Mouse (Mus musculus) intestine, embryonic 16.5 days (tissue): ENCODE results near the gene Irs3. TPM values are rescaled to one million over a fixed set of nuclear protein-coding genes. Genes with fewer than 3 reads are reported as not detected.
A peak's percentile ranks its signal among the peaks of the same experiment; 100 is the strongest.

Experiments
- ATAC-seq: fragments of 200-750 bp; cut with Nextera tagmentation; 2 replicates; pipeline ENCODE4 v1.8.0; 2017; ENCODE audit warnings: moderate TSS enrichment, moderate library complexity
- H3K27ac ChIP-seq: fragments of 300-500 bp; sonication (generic); 2 replicates; pipeline ENCODE4 v1.5.1; 2014; ENCODE audit warnings: mild to moderate bottlenecking, low read length
- H3K27me3 ChIP-seq: fragments of 300-500 bp; sonication (generic); replicated peaks from 2 replicates; pipeline ENCODE4 v1.6.1; 2014; ENCODE audit warnings: low read length, control low read depth, mixed read lengths; ENCODE audit not compliant: control insufficient read depth, insufficient read depth
- H3K36me3 ChIP-seq: fragments of 300-500 bp; sonication (generic); 2 replicates; pipeline ENCODE4 v1.6.1; 2014; ENCODE audit warnings: low read length, control low read depth; ENCODE audit not compliant: control insufficient read depth, insufficient read depth
- H3K4me1 ChIP-seq: fragments of 300-500 bp; sonication (generic); 2 replicates; pipeline ENCODE4 v1.6.1; 2014; ENCODE audit warnings: low read length, control low read depth, mixed read lengths; ENCODE audit not compliant: control insufficient read depth, insufficient read depth
- H3K4me2 ChIP-seq: fragments of 300-500 bp; sonication (generic); 2 replicates; pipeline ENCODE4 v1.6.1; 2014; ENCODE audit warnings: low read depth, low read length, control low read depth
- H3K4me3 ChIP-seq: fragments of 300-500 bp; sonication (generic); 2 replicates; pipeline ENCODE4 v1.5.1; 2014; ENCODE audit warnings: mild to moderate bottlenecking, low read length
- H3K9ac ChIP-seq: fragments of 300-500 bp; sonication (generic); 2 replicates; pipeline ENCODE4 v1.6.1; 2014; ENCODE audit warnings: low read depth, low read length
- H3K9me3 ChIP-seq: fragments of 300-500 bp; sonication (generic); 2 replicates; pipeline ENCODE4 v1.6.1; 2016; ENCODE audit warnings: low read length, control low read depth; ENCODE audit not compliant: control insufficient read depth
- WGBS: fragments of 180-500 bp; shearing (Covaris S2); extraction: QIAGEN DNeasy Blood & Tissue Kit; methylation state at CpG from one replicate; pipeline ENCODE4 v1.1.7; 2014; 5-methylcytosine and 5-hydroxymethylcytosine counted together
- polyA plus RNA-seq: library from polyadenylated mRNA; unstranded; fragments of >200 nt; fragmentation: Nextera tagmentation; extraction: Ambion mirVana; gene quantifications from 2 replicates; pipeline ENCODE4 v1.2.1, GENCODE M21; 2015

The Irs3 gene
- polyA plus RNA-seq, 1 experiment from 2014 or later, result 0.27 TPM

DNA sequence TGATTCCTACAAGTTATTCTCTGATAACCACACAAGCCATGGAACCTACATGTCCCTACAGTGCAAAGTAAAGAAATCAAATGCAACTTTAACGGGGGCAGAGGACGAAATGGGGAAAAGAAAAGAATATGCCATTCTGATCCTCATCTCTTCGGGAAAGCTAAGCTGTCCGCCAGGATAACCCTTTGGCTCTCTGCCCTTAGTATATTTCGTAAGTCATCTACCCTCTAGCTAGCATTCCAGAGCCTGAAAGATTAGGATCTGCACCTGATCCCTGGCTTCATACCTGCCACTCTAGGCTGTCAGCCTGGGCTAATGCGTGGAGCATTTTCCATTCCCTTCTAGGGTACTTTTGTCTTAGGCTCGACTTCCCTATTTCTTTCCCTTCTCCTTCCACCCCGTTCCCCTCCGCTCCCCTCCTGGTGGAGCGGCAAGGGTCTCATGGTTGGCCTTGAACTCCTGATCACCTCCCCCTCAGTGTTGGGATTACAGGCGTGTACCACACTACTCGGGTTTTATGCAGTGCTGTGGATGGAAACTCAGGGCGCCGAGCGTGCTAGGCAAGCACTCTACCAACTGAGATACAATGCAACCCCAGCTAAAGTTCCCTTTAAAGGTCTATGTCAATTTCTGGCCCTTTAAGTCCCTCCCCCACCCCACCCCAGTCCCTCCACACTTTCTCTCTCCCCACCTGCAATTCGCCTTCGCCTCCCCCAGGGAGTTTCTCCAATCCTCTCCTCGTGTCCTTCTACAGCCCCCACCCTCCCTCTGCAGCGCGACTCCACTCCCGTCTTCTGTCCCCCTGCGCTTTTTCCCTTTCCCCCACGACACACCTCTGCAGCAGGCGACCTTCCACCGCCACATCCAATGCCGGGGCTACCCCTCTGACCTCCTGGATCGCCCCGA, 38.1 kb upstream of the Irs3 start:
- H3K27ac ChIP-seq, result peak overlapping the region; percentile 45
- peak overlapping the region; percentile 82 for H3K9ac ChIP-seq
- ATAC-seq, result peak; percentile 5
- no peaks in the 10 kb centered on the region for H3K9me3 ChIP-seq
- WGBS, result 9% methylated on average over 28 of the region's 28 CpGs
- no peaks in the 10 kb centered on the region for H3K27me3 ChIP-seq
- peak overlapping the region; percentile 79 for H3K4me3 ChIP-seq
- H3K36me3 ChIP-seq, result no peaks in the 10 kb centered on the region
- peak overlapping the region; percentile 85 for H3K4me2 ChIP-seq
- peaks cover 16% of the 10 kb centered on the region for H3K4me1 ChIP-seq

DNA sequence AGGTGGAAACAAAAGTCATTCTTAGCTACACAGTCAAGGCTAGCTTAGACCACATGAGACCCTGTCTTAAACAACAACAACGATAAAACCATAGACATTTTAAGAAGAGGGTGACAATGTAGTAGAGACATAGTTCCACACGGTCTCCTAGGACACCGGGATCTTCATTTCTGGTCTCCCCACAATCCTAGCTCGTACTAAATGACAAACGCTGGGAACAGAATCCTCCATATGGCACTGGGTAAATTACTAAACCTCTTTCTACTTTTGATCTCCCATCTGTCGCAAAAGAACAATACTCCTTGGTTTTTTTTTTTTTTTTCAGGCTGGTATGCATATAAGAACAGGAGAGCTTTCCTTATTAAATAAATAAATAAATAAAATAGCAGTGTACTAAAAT, 37.0 kb upstream of the Irs3 start:
- ATAC-seq, result no peak
- WGBS, result 86% methylated on average over 6 of the region's 6 CpGs
- H3K9me3 ChIP-seq, result no peaks in the 10 kb centered on the region
- no peaks in the 10 kb centered on the region for H3K27me3 ChIP-seq
- H3K4me1 ChIP-seq, result peaks cover 16% of the 10 kb centered on the region
- H3K9ac ChIP-seq, result no peak overlapping the region; the same call in 1 of the 2 replicates
- H3K4me2 ChIP-seq, result no peak overlapping the region
- H3K4me3 ChIP-seq, result no peak overlapping the region
- no peaks in the 10 kb centered on the region for H3K36me3 ChIP-seq
- H3K27ac ChIP-seq, result no peak overlapping the region

DNA sequence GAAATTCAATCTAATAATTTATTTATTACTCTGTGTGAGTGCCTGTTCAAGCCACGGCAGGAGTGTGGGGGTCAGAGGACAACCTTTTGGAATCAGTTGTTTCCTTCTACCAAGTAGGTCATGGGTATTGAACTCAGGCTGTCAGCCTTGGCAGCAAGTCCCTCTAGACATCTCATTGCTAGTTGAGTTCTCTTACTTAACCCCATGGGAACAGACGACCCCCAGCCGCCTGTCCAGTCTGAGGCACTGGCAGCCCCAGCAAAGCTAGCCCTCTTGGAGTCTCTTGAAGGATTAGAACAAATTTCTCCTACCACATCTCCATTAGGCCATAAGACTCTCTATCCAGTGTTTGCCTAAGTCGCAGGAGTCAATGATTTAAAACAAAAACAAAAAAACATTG, 34.2 kb upstream of the Irs3 start:
- 81% methylated on average over 4 of the region's 4 CpGs for WGBS
- no peak for ATAC-seq
- H3K9ac ChIP-seq, result no peak overlapping the region
- no peaks in the 10 kb centered on the region for H3K36me3 ChIP-seq
- H3K9me3 ChIP-seq, result no peaks in the 10 kb centered on the region
- H3K4me2 ChIP-seq, result no peak overlapping the region
- peaks cover 14% of the 10 kb centered on the region for H3K4me1 ChIP-seq
- no peak overlapping the region for H3K27ac ChIP-seq
- no peak overlapping the region for H3K4me3 ChIP-seq
- no peaks in the 10 kb centered on the region for H3K27me3 ChIP-seq

DNA sequence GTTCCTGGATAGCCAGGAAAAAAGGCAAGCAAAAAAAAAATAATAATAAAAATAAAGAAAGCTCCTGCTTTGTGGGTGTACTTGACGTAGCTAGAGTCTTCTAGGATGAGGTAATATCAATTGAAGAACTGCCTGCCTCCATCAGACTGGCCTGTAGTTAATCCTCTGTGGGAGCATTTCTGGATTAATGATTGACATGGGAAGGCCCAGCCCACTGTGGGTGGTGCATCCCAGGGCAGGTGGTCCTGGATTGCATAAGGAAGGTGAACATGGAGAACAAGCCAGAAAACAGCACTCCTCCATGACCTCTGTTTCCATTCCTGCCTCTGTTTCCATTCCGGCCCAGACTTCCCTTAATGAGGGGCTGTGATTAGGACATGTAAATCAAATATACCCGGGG, 33.2 kb upstream of the Irs3 start:
- whole genome bisulfite sequencing, result 72% methylated on average over 3 of the region's 3 CpGs
- H3K4me1 ChIP-seq, result peaks cover 14% of the 10 kb centered on the region
- no peak overlapping the region for H3K4me3 ChIP-seq
- no peaks in the 10 kb centered on the region for H3K27me3 ChIP-seq
- no peak overlapping the region for H3K4me2 ChIP-seq
- peak; percentile 35; the same call in 1 of the 2 replicates for ATAC-seq
- no peaks in the 10 kb centered on the region for H3K36me3 ChIP-seq
- H3K27ac ChIP-seq, result no peak overlapping the region
- H3K9me3 ChIP-seq, result no peaks in the 10 kb centered on the region
- H3K9ac ChIP-seq, result no peak overlapping the region

DNA sequence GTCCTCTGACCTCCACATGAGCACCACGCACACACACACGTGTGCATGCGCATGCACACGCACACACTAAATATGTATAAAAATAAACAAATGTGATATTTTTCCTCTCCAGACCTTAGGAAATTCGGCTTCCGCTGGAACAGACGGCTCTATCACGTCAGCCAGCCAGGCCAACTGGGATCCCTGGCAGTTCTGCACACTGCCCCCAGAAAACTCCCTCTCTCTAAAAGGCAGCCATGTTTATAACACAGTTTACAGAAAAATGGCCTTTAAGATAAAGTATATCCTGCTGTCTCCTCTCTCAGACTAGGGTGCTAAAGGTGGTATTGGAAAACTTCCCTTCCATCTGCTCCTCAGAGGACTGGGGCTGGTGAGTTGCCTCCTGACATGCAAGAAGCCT, 32.3 kb upstream of the Irs3 start:
- no peaks in the 10 kb centered on the region for H3K9me3 ChIP-seq
- H3K9ac ChIP-seq, result no peak overlapping the region
- no peak overlapping the region for H3K4me2 ChIP-seq
- no peak for ATAC-seq
- H3K4me3 ChIP-seq, result no peak overlapping the region
- H3K36me3 ChIP-seq, result no peaks in the 10 kb centered on the region
- H3K27ac ChIP-seq, result no peak overlapping the region
- peaks cover 10% of the 10 kb centered on the region for H3K4me1 ChIP-seq
- H3K27me3 ChIP-seq, result no peaks in the 10 kb centered on the region
- 89% methylated on average over 8 of the region's 8 CpGs for WGBS

DNA sequence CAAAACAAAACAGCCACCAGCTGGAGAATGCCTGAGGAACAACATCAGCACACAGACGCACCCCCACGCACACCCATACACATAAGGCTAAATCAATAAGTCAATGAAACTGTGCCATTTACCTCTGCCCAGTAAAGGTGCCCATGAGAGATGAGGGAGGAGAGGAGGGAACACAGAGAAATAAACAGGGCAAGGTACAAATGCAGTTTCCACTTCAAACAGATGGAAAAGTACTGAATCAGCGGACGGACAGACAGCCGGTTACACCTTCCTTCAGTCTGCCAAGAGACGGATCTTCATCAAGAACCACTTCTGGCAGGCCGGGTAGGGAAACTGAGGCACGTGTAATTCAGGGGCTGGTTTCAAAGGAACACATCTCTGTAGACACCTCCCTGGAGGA, 29.3 kb upstream of the Irs3 start:
- no peak overlapping the region for H3K27ac ChIP-seq
- H3K4me3 ChIP-seq, result no peak overlapping the region
- ATAC-seq, result no peak
- no peaks in the 10 kb centered on the region for H3K9me3 ChIP-seq
- 86% methylated on average over 8 of the region's 8 CpGs for WGBS
- no peak overlapping the region for H3K9ac ChIP-seq
- H3K4me2 ChIP-seq, result no peak overlapping the region
- H3K36me3 ChIP-seq, result no peaks in the 10 kb centered on the region
- H3K4me1 ChIP-seq, result peaks cover 34% of the 10 kb centered on the region
- H3K27me3 ChIP-seq, result no peaks in the 10 kb centered on the region

DNA sequence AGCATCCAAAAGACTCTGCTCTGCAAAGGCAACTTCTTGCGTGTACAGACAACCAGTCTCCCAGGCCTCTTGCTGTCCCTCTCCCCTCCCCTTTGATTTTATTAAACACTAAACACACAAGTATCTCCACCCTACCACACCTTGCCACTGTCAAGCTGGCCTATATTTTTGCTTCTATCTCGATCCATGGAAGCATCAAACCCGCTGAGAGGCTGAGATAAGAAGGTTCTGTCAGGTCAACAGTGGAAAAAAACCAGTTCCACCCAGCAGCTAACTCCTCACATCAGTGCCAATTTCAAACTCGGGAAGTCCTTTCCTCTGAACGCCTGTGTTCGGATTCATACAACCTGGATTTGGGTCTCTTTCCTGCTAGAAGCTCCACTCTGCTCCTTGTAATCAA, 27.5 kb upstream of the Irs3 start:
- H3K27ac ChIP-seq, result peak overlapping the region; percentile 97
- no peak for ATAC-seq
- H3K4me1 ChIP-seq, result peaks cover 40% of the 10 kb centered on the region
- WGBS, result 69% methylated on average over 6 of the region's 6 CpGs
- no peak overlapping the region for H3K4me3 ChIP-seq
- H3K4me2 ChIP-seq, result no peak overlapping the region
- H3K27me3 ChIP-seq, result no peaks in the 10 kb centered on the region
- H3K9ac ChIP-seq, result no peak overlapping the region
- H3K36me3 ChIP-seq, result no peaks in the 10 kb centered on the region
- H3K9me3 ChIP-seq, result no peaks in the 10 kb centered on the region

DNA sequence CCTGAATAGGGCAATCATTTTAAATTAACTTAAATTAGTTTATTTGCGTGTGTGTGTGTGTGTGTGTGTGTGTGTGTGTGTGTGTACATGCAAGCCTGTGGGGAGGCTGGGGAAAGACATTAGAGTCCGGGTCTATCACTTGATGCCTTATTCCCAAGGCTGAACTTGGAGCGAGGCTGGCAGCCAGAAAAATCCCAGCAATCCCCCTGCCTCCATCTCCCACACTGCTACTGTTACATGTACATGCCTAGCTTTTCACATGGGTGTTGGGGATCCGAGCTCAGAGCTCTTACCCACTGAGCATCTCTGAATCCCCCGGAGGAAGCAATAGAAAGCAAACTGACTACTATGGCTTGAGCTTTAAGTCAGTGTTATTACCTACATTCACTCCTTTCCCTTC, 26.8 kb upstream of the Irs3 start:
- 71% methylated on average over 5 of the region's 5 CpGs for WGBS
- Histone ChIP-seq H3K9ac (peak overlapping the region; percentile 23; the same call in 1 of the 2 replicates), H3K4me2 (peak overlapping the region; percentile 0), H3K36me3 (no peaks in the 10 kb centered on the region), H3K4me3 (no peak overlapping the region), H3K27me3 (no peaks in the 10 kb centered on the region), H3K27ac (peak overlapping the region; percentile 97), H3K9me3 (no peaks in the 10 kb centered on the region), H3K4me1 (peaks cover 40% of the 10 kb centered on the region)
- ATAC-seq, result no peak

DNA sequence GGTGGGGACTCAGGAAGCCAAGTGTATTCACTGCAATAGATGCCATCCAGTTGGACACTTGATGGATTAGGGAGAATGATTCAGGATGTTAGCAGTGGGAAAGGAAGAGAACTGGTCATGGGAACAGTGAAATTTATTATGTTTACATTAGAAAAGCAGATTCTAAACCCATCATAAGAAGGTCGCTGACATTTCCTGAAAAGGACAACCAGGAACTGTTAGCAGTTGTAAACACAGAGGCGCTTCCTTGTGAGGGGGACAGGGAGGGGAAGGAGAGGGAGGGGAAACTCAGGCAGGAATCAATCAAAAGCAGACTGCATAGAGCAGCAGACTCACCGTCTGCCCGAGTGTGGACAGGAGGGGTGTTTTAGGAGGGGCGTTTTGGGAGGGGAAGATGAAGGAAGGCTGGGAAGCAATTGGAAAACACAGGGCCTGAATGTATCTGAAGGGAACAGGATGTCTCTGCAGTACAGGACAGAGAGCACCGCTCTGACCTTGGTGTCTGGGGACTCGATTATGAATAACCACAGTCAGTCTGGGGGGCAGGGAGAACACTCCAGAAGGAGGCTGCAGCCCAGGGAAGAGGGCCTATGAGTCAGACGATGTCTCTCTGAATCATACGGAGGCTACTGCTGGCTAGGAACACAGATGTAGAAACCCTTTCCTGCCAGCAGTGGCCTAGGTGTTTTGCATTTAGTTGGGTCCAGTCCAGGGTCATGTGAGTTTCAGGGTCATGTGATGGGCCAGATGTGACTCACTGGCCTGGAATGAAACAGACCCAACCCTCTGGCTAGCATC, 26.1 kb upstream of the Irs3 start:
- 5% methylated on average over 9 of the region's 9 CpGs for WGBS
- Histone ChIP-seq H3K4me2 (peak overlapping the region; percentile 0; the same call in 1 of the 2 replicates), H3K4me3 (0 out of 2 replicates have a peak overlapping the region, but pooled peaks have one; percentile 7), H3K4me1 (peaks cover 40% of the 10 kb centered on the region), H3K27me3 (no peaks in the 10 kb centered on the region), H3K36me3 (no peaks in the 10 kb centered on the region), H3K9me3 (no peaks in the 10 kb centered on the region), H3K9ac (peak overlapping the region; percentile 23), H3K27ac (peak overlapping the region; percentile 97)
- peak; percentile 82 for ATAC-seq
